Mouse (Mus musculus) gastrocnemius, postnatal 4 days (tissue): Measurements from ENCODE around the gene Pkd1l1. TPM values are rescaled to one million over a fixed set of nuclear protein-coding genes. Genes with fewer than 3 reads are reported as not detected.

Experiments
- DNase-seq, 2 experiments: peaks; one replicate each; pipeline ENCODE4 v3.0.0; 2021 to 2022; ENCODE audit warnings: low spot score in 2 of 2, mixed read lengths in 2 of 2
- total RNA-seq, 2 experiments: library from RNA; stranded (reverse); gene quantifications; 2 replicates each; pipeline ENCODE4 v1.2.3; 2021

The Pkd1l1 gene
- total RNA-seq, 2 experiments from 2014 or later: not detected

DNA sequence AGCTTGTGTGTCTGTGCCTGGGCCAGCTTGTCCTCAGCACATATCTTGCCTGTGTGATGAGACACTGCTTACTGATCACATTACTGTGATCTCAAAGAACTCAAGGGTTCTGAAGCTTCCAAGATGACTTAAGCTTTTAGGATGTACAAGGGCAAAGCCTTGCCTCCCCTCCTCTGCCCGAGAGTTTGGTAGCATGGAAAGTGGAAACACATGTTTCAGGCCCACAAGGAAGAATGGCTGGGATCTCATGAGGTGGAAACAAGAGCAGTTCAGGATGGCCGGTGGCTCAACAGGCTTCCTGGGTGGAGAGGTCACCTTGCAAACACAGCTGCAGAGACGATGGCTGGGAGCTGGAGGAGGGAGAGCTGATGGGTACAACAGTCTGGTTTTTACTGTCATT lies 147.0 kb downstream of the Pkd1l1 start:
- DNase-seq: no peak

- no peak for DNase-seq
Measured at GRCm38 (mm10) chr11:8825413-8825812, 147.7 kb downstream of the Pkd1l1 start.

DNA sequence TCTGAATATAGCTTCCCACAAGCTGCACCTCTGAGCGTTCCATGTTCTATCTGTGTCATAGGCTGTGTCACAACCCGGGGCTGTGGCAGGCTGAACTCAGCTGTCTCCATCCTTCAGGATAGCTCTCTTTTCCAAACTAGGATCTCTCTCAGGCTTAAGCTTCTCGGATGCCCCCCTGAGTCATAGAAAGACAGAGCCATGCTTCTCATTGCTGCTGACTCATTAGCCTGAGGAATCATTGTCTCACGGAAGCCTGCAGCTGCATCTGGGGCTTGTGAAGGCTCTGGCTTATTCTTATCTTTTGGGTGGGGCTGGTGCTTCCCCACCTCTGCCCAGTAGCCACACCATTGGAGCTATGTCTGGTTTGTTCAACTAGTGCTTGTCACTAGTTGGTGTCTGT lies 151.7 kb downstream of the Pkd1l1 start:
- DNase-seq: no peak

- DNase-seq: no peak
Measured at GRCm38 (mm10) chr11:8817376-8817775, 155.7 kb downstream of the Pkd1l1 start.

GRCm38 (mm10) chr11:8814097-8814790 lies 158.8 kb downstream of the Pkd1l1 start:
- no peak for DNase-seq

DNA sequence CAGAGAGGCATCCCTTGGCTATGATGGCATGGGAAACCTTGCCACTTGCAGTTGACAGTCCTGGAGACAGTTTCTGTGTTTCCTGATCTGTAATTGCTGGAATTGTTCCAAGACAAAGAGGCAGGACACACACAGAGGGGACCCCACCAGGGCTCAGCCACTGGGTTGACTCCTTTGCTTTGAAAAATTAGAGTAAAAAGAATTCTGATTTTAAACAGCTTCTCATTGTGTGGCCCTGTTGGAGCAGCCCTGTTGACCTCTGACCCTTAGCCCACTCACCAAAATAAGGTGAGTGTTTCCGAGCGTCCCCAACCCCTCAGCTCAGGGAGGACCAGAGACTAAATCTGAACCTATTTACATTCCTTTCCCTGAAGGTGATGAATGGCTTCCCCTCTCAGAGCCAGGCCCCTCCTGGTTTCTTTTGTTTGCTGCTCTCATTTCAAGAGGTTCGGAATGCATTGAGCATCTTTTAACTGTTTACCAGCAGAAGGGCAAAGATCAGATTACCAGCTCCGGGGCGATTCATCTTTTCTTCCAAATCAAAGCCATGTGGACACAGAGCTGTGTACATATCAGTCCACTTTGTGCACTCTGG lies 161.5 kb downstream of the Pkd1l1 start:
- no peak for DNase-seq

DNA sequence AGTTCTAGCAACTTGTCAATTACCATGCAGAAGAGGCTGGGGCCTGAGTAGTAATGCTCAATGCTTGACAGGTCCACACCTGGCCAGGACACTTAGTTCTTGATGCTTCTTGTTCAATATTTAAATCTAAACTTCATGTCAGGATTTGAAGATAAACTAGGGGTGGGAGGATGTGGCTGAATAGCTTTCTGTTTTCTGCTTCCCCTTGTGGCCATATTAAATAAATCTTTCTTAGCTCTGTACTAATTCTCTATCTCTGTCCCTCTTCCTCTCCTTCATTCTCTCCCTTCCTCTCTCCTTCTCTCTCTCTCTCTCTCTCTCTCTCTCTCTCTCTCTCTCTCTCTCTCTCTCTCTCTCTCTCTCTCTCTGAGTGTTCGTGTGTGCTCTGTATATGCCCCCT lies 163.4 kb downstream of the Pkd1l1 start:
- no peak for DNase-seq

GRCm38 (mm10) chr11:8807009-8807408 lies 166.1 kb downstream of the Pkd1l1 start:
- no peak for DNase-seq

GRCm38 (mm10) chr11:8804178-8804577 lies 168.9 kb downstream of the Pkd1l1 start:
- DNase-seq: no peak

GRCm38 (mm10) chr11:8797486-8797885 lies 175.6 kb downstream of the Pkd1l1 start:
- DNase-seq: no peak

DNA sequence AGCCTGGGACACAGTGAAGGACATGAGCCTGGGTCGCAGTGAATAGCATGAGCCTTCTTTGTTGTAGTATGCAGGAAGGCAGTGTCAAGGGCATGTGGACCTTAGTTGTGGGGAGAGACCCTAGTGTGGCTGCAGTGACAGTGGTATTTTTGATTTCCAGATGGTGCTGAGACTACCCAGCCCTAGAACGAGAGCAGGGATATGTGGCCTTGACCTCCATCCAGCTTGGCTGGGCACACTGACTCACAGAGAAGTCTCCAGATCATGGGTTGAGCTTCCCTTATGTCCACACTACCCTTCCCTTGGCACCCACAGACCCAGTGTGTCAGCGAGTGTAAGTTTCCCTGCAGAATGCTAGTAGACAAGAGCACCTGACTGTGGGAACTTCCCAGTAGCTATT lies 178.0 kb downstream of the Pkd1l1 start:
- no peak for DNase-seq

GRCm38 (mm10) chr11:8792146-8792545 lies 180.9 kb downstream of the Pkd1l1 start:
- no peak for DNase-seq

- no peak for DNase-seq
Measured at GRCm38 (mm10) chr11:8789186-8789585, 183.9 kb downstream of the Pkd1l1 start.

DNA sequence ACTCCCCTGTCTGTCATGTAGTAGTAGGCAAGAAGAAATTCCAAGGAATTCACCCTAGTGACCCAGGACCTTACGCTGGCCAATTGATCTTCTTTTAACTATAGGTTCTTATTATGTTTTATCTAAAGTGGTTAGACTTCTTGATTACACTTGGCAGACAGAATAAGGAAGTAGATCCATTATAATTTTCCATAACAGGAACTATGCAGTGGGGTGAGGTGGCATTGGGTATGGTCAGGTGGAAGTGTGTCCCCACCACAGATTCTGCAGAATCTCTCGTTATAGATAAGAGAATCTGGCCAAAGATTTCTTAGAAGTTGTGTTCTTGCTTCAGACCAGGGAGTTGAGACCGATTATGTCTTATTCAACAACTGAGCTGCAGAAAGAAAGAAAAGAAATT lies 185.5 kb downstream of the Pkd1l1 start:
- DNase-seq: no peak

- DNase-seq: no peak
Measured at GRCm38 (mm10) chr11:8784413-8784812, 188.7 kb downstream of the Pkd1l1 start.

- no peak for DNase-seq
Measured at GRCm38 (mm10) chr11:8782141-8782465, 191.0 kb downstream of the Pkd1l1 start.

- DNase-seq: peak in 1 of 2 experiments; percentile 16
Measured at GRCm38 (mm10) chr11:8781308-8782140, 191.5 kb downstream of the Pkd1l1 start.

GRCm38 (mm10) chr11:8779427-8779826 lies 193.6 kb downstream of the Pkd1l1 start:
- DNase-seq: no peak
